Mouse (Mus musculus) left cerebral cortex, adult 8-10 months (tissue): ENCODE results near the gene Coro1b. TPM values are rescaled to one million over a fixed set of nuclear protein-coding genes. Genes with fewer than 3 reads are reported as not detected.

Experiments
- DNase-seq, 2 experiments: peaks; one replicate each; pipeline ENCODE4 v3.0.0; 2022; ENCODE audit warnings: low spot score in 2 of 2
- total RNA-seq, 4 experiments: library from RNA; stranded (reverse); gene quantifications; 2 replicates each; pipeline ENCODE4 v1.2.4; 2022

Coro1b gene
- total RNA-seq, 4 experiments from 2014 or later: 86.9 to 98.0 (median 92.5) TPM

GRCm38 (mm10) chr19:4140147-4140546 is 8.3 kb upstream of the Coro1b start:
- DNase-seq: no peak

GRCm38 (mm10) chr19:4142416-4143173 is 5.8 kb upstream of the Coro1b start:
- DNase-seq: no peak

- no peak for DNase-seq
Observed at GRCm38 (mm10) chr19:4143759-4144268, 4.6 kb upstream of the Coro1b start, which contains the start of gene Cabp4. Cabp4 (minus strand) TSS chr19:4144033.

GRCm38 (mm10) chr19:4144550-4145498 is 3.6 kb upstream of the Coro1b start:
- no peak for DNase-seq

- no peak for DNase-seq
Observed at GRCm38 (mm10) chr19:4145936-4146335, 2.5 kb upstream of the Coro1b start.

GRCm38 (mm10) chr19:4146366-4147021 is 1.9 kb upstream of the Coro1b start:
- DNase-seq: no peak

- no peak for DNase-seq
Observed at GRCm38 (mm10) chr19:4147022-4147405, 1.4 kb upstream of the Coro1b start.

- DNase-seq: no peak
Observed at GRCm38 (mm10) chr19:4147782-4148490, 483 bp upstream of the Coro1b start.

GRCm38 (mm10) chr19:4148819-4149218 is 400 bp downstream of the Coro1b start:
- DNase-seq: no peak

- no peak for DNase-seq
Observed at GRCm38 (mm10) chr19:4149283-4149682, 864 bp downstream of the Coro1b start.

- no peak for DNase-seq
Observed at GRCm38 (mm10) chr19:4149764-4150461, 1.5 kb downstream of the Coro1b start.

GRCm38 (mm10) chr19:4150567-4151487 is 2.4 kb downstream of the Coro1b start:
- no peak for DNase-seq

GRCm38 (mm10) chr19:4151488-4151860 is 3.1 kb downstream of the Coro1b start:
- no peak for DNase-seq

- no peak for DNase-seq
Observed at GRCm38 (mm10) chr19:4151898-4152297, 3.5 kb downstream of the Coro1b start.

GRCm38 (mm10) chr19:4152445-4153231 is 4.2 kb downstream of the Coro1b start:
- DNase-seq: no peak

- no peak for DNase-seq
Observed at GRCm38 (mm10) chr19:4153232-4153654, 4.8 kb downstream of the Coro1b start, which contains the start of gene Ptprcap. Ptprcap (plus strand) TSS chr19:4153604.

GRCm38 (mm10) chr19:4154437-4155222 is 6.2 kb downstream of the Coro1b start:
- no peak for DNase-seq
